Mouse (Mus musculus) forebrain, embryonic 13.5 days (tissue): ENCODE measurements around the gene Actl11. TPM values are rescaled to one million over a fixed set of nuclear protein-coding genes. Genes with fewer than 3 reads are reported as not detected.

Experiments used
- ATAC-seq: fragments of 200-750 bp; cut with Nextera tagmentation; 2 replicates; pipeline ENCODE4 v1.8.0; 2017
- H3K27ac ChIP-seq: fragments of 300-500 bp; sonication (generic); 2 replicates; pipeline ENCODE4 v1.5.1; 2015; ENCODE audit warnings: inconsistent platforms, mild to moderate bottlenecking, moderate library complexity
- H3K27me3 ChIP-seq: fragments of 300-500 bp; sonication (generic); 2 replicates; pipeline ENCODE4 v1.6.1; 2015; ENCODE audit warnings: mild to moderate bottlenecking, inconsistent platforms
- H3K36me3 ChIP-seq: fragments of 300-500 bp; sonication (generic); 2 replicates; pipeline ENCODE4 v1.6.1; 2015; ENCODE audit warnings: mild to moderate bottlenecking, inconsistent platforms; ENCODE audit not compliant: poor library complexity, severe bottlenecking
- H3K4me1 ChIP-seq: fragments of 300-500 bp; sonication (generic); 2 replicates; pipeline ENCODE4 v1.6.1; 2015; ENCODE audit warnings: inconsistent platforms
- H3K4me2 ChIP-seq: fragments of 300-500 bp; sonication (generic); 2 replicates; pipeline ENCODE4 v1.6.1; 2015; ENCODE audit warnings: inconsistent platforms, mild to moderate bottlenecking, moderate library complexity
- H3K4me3 ChIP-seq: fragments of 300-500 bp; sonication (generic); 2 replicates; pipeline ENCODE4 v1.5.1; 2015; ENCODE audit warnings: mild to moderate bottlenecking, inconsistent platforms
- H3K9ac ChIP-seq: fragments of 300-500 bp; sonication (generic); 2 replicates; pipeline ENCODE4 v1.6.1; 2015; ENCODE audit warnings: mild to moderate bottlenecking, inconsistent platforms
- H3K9me3 ChIP-seq: fragments of 300-500 bp; sonication (generic); replicated peaks from 2 replicates; pipeline ENCODE4 v1.6.1; 2016; ENCODE audit warnings: inconsistent platforms
- WGBS: fragments of 180-500 bp; shearing (Covaris S2); methylation state at CpG from one replicate; pipeline ENCODE4 v1.1.7; 2015; 5-methylcytosine and 5-hydroxymethylcytosine counted together
- polyA plus RNA-seq: library from polyadenylated mRNA; unstranded; fragments of >200 nt; fragmentation: Nextera tagmentation; extraction: Ambion mirVana; gene quantifications from 2 replicates; pipeline ENCODE4 v1.2.1, GENCODE M21; 2015

Actl11 gene
- polyA plus RNA-seq, 1 experiment from 2014 or later, result not detected

DNA sequence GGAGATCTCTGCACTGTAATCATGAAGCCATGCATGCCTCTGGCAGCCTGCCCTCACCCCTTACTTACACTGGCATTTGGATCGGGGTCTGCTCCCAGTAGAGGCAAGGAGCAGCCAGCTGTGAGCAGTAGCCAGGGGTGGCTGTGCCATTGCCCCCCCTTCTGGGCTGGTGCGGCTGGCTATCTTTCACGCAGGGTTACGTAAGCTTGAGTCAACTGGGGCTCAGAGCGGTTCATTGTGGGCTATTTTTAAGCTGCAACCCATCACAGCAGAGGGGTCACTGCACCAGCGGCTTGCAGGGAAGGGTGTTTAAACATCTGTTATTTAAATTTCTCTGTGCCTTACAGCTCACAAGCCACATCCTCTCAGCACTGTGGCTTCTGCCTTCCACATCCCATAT, 4.3 kb upstream of the Actl11 start:
- H3K27me3 ChIP-seq, result no peaks in the 10 kb centered on the region
- H3K4me1 ChIP-seq, result peaks cover 15% of the 10 kb centered on the region
- H3K27ac ChIP-seq, result no peak overlapping the region
- H3K9me3 ChIP-seq, result no peaks in the 10 kb centered on the region
- WGBS, result 63% methylated on average over 6 of the region's 6 CpGs
- H3K36me3 ChIP-seq, result no peaks in the 10 kb centered on the region
- no peak overlapping the region for H3K4me3 ChIP-seq
- H3K9ac ChIP-seq, result no peak overlapping the region
- no peak for ATAC-seq
- H3K4me2 ChIP-seq, result no peak overlapping the region

DNA sequence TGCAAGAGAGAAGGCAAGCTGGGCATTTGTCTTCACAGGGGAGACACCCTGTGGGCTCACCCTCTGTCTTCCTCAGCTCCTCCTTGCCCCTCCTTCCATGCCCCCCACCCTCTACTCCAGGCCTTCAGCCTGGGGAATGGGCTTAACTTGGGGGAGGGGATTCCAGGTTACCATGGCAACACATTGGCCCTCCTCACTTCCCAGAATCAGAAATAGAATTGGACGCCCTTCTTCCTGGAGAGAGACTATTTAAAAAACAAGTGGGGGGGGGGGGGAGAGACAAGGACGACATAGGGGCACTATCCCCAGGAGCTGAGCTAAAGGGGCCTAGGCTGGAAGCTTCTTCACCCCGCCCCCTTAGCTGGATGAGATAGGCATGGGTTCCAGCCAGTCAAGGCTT, 3.0 kb upstream of the Actl11 start:
- no peak overlapping the region for H3K4me3 ChIP-seq
- H3K9me3 ChIP-seq, result no peaks in the 10 kb centered on the region
- no peak overlapping the region for H3K9ac ChIP-seq
- peaks cover 15% of the 10 kb centered on the region for H3K4me1 ChIP-seq
- no peak overlapping the region for H3K27ac ChIP-seq
- no peaks in the 10 kb centered on the region for H3K36me3 ChIP-seq
- no peak for ATAC-seq
- no peak overlapping the region for H3K4me2 ChIP-seq
- 17% methylated on average over 3 of the region's 3 CpGs for WGBS
- H3K27me3 ChIP-seq, result no peaks in the 10 kb centered on the region

DNA sequence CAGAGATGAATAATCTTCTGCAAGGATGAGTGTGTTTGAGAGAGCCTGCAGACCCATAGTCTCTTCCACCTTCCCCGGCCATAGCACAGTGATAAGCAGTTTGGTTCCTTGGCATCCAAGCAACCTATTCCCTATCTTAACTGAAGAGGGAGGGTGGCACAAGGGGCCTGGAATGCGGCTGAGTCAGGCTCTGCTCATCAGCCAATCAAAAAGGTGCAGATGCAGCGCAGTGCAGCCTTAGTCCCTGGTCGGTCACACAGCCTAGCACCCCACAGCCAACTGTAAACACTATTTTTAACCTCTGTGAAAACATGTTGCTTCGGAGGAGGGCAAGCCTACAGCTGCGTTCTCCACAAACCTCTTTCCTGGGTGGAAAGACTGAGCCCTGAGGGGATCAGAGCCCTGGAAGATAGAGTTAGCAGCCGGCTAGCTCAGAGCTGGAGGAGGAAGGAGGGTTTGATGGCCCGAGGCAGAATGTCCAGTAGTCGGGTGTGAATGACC, 1.3 kb upstream of the Actl11 start:
- Histone ChIP-seq H3K27me3 (no peaks in the 10 kb centered on the region), H3K9ac (no peak overlapping the region), H3K36me3 (no peaks in the 10 kb centered on the region), H3K4me2 (no peak overlapping the region), H3K27ac (no peak overlapping the region), H3K4me1 (peaks cover 16% of the 10 kb centered on the region), H3K4me3 (no peak overlapping the region), H3K9me3 (no peaks in the 10 kb centered on the region)
- no peak for ATAC-seq
- WGBS, result 63% methylated on average over 9 of the region's 9 CpGs

DNA sequence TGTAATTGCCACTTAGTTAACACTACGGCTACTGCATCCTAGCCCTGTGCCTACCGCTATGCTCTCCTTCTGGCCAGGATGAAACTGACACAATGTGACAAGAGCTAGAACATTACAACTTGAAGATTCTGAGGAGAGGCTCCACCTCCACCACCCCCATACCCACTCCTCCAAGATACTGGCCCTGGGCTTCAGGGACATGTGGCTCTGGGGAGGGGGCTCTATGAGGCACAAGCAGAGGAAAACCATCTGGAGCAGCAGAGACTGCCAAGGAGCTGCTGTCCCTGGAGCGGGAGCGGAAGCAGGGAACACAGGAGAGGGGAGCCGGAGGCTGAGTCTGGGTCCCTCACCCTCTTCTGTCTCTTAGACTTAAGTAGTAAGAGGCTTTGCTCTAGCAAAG, 520 bp upstream of the Actl11 start:
- no peak overlapping the region for H3K4me2 ChIP-seq
- no peaks in the 10 kb centered on the region for H3K9me3 ChIP-seq
- ATAC-seq, result peak; percentile 55; the same call in 1 of the 2 replicates
- WGBS, result 84% methylated on average over 5 of the region's 5 CpGs
- no peak overlapping the region for H3K4me3 ChIP-seq
- H3K36me3 ChIP-seq, result no peaks in the 10 kb centered on the region
- H3K4me1 ChIP-seq, result peaks cover 22% of the 10 kb centered on the region
- H3K9ac ChIP-seq, result no peak overlapping the region
- no peak overlapping the region for H3K27ac ChIP-seq
- H3K27me3 ChIP-seq, result no peaks in the 10 kb centered on the region

DNA sequence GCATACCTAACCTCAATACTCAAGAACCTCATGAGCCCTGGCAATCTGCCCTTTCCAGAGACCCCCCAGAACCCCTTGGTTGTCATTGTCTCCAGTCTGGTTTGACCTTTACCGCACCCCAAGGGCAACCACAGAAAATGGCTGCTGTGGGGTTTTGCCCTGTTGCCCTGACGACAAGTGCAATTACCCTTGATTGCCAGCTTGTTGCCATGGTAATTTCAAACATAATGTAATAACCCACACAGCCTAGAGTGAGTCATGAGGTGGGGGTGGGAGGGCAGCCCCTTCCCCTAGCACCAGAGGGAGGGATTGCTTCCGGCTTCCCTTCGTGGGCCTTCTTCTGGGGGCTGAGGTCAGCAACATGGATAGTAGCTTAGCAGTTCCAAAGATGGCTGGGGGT, 4.0 kb downstream of the Actl11 start:
- H3K9ac ChIP-seq, result no peak overlapping the region
- 60% methylated on average over 4 of the region's 4 CpGs for WGBS
- no peaks in the 10 kb centered on the region for H3K27me3 ChIP-seq
- no peak overlapping the region for H3K4me3 ChIP-seq
- no peak overlapping the region for H3K27ac ChIP-seq
- no peak for ATAC-seq
- peaks cover 23% of the 10 kb centered on the region for H3K4me1 ChIP-seq
- H3K4me2 ChIP-seq, result no peak overlapping the region
- H3K9me3 ChIP-seq, result no peaks in the 10 kb centered on the region
- no peaks in the 10 kb centered on the region for H3K36me3 ChIP-seq

DNA sequence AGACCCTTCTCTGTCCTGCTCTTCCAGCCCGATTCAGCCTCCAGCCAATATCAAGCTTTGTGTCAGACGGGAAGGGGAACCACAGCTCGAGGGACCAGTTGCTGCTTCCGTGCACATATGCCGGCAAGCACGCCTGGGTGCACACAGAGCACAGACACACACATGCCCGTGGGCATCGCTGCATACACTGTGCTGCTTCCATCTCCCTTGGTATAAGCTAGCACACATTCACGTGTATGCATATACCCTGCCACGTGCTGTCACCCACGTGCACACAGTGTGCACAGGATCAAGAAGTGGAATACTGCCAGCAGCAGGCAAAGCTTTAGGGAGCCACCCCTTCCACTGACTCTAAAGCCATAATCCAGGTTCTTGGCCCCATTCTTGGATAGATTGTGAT, 5.9 kb downstream of the Actl11 start:
- Histone ChIP-seq H3K27ac (no peak overlapping the region), H3K4me3 (no peak overlapping the region), H3K4me1 (peaks cover 23% of the 10 kb centered on the region), H3K4me2 (no peak overlapping the region), H3K27me3 (no peaks in the 10 kb centered on the region), H3K36me3 (no peaks in the 10 kb centered on the region), H3K9ac (no peak overlapping the region), H3K9me3 (no peaks in the 10 kb centered on the region)
- WGBS, result 85% methylated on average over 11 of the region's 11 CpGs
- ATAC-seq, result no peak

DNA sequence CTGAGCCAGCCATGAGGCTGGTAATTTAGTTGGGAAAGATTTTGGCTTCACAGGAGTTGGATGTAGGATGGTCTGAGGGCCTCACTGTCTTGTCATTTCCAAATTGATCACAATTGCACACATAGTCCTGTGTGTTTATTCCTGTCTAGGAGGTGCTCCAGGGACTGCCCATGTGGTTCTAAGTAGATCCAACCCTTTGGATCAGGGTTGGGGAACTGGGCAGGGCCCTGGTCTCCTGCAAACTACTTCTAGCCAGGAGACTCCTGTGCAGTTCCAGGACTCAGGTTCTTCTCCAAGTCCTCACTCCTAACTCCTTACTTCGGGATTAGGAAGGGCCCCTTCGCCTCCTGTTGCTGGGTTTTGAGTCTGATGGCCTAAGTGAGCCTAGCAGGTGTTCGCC, 7.1 kb downstream of the Actl11 start, which contains the start of gene Camkv:
Gene Camkv (plus strand): TSS at position 301 of the 400 bp plus-strand sequence.
- Histone ChIP-seq H3K4me3 (peak within 1 kb of the TSS; percentile 54), H3K4me2 (peak within 1 kb of the TSS; percentile 92), H3K9ac (peak within 1 kb of the TSS; percentile 68), H3K9me3 (no peaks in the 10 kb centered on the region), H3K27me3 (no peaks in the 10 kb centered on the region), H3K4me1 (peaks cover 23% of the 10 kb centered on the region), H3K36me3 (no peaks in the 10 kb centered on the region), H3K27ac (no peak within 1 kb of the TSS)
- no peak for ATAC-seq
- 5% methylated on average over 3 of the region's 3 CpGs for WGBS

DNA sequence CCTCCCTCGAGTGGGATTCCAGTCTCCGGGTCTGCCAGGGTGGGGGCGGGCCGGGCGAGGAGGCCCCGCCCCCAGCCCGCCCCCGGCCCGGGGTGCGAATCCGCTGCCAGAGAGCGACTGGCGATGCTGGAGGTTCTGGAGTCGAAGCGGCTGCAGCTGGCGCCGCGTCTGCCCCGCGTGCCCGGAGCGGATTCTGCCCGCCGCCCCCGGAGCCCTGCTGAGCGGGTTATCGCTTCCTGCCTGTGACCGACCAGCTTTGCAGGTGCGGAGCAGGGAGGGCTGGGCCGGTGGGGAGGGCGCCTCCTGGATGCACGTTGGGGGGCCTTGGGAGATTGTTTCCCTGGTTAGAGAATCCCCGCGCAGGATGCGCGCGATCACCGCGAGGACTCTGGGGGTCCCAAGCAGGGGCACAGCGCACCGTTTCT, 7.5 kb downstream of the Actl11 start:
- Histone ChIP-seq H3K27me3 (no peaks in the 10 kb centered on the region), H3K27ac (no peak overlapping the region), H3K4me3 (peak overlapping the region; percentile 54), H3K4me2 (peak overlapping the region; percentile 92), H3K9ac (peak overlapping the region; percentile 68), H3K9me3 (no peaks in the 10 kb centered on the region), H3K36me3 (no peaks in the 10 kb centered on the region), H3K4me1 (peaks cover 23% of the 10 kb centered on the region)
- under 1% methylated on average over 40 of the region's 41 CpGs for WGBS
- ATAC-seq, result peak; percentile 59

DNA sequence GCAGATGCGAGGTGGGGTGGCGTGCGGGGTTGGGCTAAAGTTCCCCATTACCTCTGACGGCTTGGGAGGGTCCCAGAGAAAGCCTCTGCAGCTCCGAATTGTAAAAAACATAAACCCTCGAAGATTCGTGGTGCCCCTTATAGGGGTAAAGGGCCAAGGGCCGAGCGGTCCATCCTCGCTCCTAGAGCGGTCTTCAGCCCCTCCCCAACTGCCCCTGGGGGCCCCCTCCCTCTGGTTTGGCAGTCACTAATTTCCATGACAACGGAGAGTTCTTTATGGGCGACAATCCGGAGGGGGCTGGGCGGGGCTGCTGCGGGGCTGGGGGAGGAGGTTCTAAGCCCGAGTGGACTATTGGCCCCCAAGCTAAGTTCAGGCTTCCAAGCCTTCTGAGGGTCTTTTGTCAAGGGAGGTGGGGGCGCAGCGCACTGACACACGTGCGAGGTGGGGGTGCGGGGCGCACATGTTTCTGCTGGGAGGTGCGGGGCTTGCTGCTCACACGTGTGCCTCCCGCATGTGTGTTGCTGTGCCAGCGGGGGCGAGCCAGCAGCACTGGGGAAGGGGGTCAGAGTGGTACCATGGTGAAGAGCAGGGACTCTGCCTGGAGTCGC, 8.1 kb downstream of the Actl11 start:
- ATAC-seq, result peak; percentile 65
- Histone ChIP-seq H3K4me2 (peak overlapping the region; percentile 92), H3K36me3 (no peaks in the 10 kb centered on the region), H3K27ac (no peak overlapping the region), H3K4me3 (peak overlapping the region; percentile 54), H3K27me3 (no peaks in the 10 kb centered on the region), H3K4me1 (peaks cover 23% of the 10 kb centered on the region), H3K9me3 (no peaks in the 10 kb centered on the region), H3K9ac (peak overlapping the region; percentile 68)
- under 1% methylated on average over 29 of the region's 29 CpGs for WGBS

DNA sequence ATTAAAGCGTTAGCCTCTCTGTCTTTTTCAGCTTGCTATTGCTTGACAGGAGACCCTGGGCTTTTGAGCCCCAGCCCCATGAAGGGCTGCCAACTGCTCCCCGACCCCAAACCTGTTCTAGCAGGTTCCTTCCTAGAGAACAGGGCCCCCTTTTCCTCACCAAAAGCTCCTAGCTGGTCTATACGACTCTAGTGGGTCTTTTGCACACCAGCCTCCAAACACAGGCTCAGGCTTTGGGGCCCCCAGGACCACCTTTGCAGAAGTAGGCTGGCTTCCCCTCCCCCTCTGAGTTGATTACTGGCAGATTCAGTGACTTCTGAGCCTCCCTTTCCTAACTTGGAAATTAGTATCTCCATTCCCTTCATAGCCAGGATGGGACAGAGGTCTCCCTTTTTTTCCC, 8.6 kb downstream of the Actl11 start:
- 5% methylated on average over 3 of the region's 3 CpGs for WGBS
- Histone ChIP-seq H3K27me3 (no peaks in the 10 kb centered on the region), H3K4me3 (peak overlapping the region; percentile 54), H3K27ac (no peak overlapping the region), H3K9ac (peak overlapping the region; percentile 68; the same call in 1 of the 2 replicates), H3K9me3 (no peaks in the 10 kb centered on the region), H3K4me2 (peak overlapping the region; percentile 92), H3K36me3 (no peaks in the 10 kb centered on the region), H3K4me1 (peaks cover 23% of the 10 kb centered on the region)
- ATAC-seq, result peak; percentile 25; the same call in 1 of the 2 replicates

DNA sequence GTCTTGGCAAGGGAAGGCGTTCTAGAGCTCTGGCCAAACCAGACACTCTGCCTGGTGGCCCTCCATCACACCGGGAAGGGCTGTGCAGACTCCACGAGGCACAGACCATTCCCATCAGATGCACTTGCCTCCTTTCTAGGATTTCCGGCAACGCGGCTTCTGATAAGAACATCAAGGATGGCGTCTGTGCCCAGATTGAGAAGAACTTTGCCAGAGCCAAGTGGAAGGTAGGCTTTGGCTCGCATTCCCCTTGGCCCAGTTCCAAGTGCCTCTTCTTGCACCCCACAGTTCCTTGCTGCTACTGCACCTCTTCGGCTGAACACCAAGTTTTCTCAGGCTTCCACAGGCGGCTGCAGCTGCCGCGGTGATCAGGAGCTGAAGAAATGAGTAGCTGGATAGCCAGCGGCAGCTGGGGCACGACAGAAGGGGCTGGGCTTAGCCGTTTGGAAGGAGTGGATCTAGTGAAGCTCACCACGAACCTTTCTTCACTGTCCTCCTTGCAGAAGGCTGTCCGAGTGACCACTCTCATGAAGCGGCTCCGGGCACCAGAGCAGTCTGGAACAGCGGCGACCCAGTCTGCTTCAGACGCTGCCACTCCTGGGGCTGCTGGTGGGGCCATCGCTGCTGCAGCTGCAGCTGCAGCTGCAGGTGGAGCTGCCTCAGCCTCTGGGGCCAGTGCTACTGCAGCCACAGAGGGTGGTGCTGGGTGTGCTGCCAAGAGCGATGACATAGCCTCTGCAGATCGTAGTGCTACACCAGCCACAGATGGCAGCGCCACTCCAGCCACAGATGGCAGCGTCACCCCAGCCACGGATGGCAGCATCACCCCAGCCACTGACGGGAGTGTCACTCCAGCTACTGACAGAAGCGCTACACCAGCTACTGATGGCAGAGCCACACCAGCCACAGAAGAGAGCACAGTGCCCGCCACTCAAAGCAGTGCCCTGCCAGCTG, 19.2 kb downstream of the Actl11 start:
- no peaks in the 10 kb centered on the region for H3K36me3 ChIP-seq
- no peak for ATAC-seq
- WGBS, result 90% methylated on average over 31 of the region's 31 CpGs
- no peak overlapping the region for H3K4me3 ChIP-seq
- no peaks in the 10 kb centered on the region for H3K27me3 ChIP-seq
- no peak overlapping the region for H3K27ac ChIP-seq
- no peak overlapping the region for H3K4me2 ChIP-seq
- H3K9me3 ChIP-seq, result no peaks in the 10 kb centered on the region
- H3K4me1 ChIP-seq, result peaks cover 13% of the 10 kb centered on the region
- H3K9ac ChIP-seq, result no peak overlapping the region

DNA sequence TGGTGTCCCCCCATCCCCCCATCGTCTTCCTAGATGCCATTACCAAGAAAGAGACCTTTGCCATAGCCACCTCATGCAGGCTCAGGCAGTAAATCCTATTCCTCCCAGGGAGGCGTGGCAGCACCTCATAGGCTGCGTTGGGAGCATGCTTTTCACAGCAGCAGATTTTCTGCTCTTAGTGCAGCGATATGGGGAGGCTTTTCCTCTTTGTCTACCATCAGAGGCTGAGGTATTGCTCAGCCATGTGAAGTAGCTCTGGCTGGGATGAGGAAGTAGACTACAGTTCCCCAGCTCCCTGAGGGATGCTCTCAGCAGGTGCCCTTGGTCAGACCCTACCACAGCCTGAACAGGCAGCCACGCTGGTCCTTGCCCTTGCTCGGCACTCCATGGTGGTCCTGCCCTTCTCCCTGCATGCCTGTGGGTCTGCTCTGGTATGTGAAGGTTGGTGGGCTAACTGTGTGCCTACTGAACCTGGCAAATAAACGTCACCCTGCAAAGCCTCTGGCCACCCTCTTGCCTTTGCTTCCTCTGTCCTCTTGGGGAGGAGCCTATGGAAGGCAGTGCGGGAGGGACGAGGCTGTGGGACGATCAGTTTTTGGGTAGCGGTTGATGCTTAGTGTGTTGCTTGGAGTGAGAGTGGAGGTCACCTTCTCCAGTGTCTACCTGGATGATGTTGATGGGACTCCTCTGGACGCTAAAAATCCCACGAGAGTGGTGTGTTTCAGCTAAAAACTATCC, 21.1 kb downstream of the Actl11 start:
- Histone ChIP-seq H3K27me3 (no peaks in the 10 kb centered on the region), H3K36me3 (no peaks in the 10 kb centered on the region), H3K4me1 (peaks cover 13% of the 10 kb centered on the region), H3K27ac (no peak overlapping the region), H3K4me2 (no peak overlapping the region), H3K9me3 (no peaks in the 10 kb centered on the region), H3K4me3 (no peak overlapping the region), H3K9ac (no peak overlapping the region)
- WGBS, result 80% methylated on average over 13 of the region's 13 CpGs
- no peak for ATAC-seq
